Mouse (Mus musculus) intestine, embryonic 15.5 days (tissue): ENCODE measurements around the gene Pls1. TPM values are rescaled to one million over a fixed set of nuclear protein-coding genes. Genes with fewer than 3 reads are reported as not detected.

Source experiments
- ATAC-seq: fragments of 200-750 bp; cut with Nextera tagmentation; 2 replicates; pipeline ENCODE4 v1.8.0; 2017; ENCODE audit warnings: moderate TSS enrichment, moderate library complexity
- H3K27ac ChIP-seq: fragments of 300-500 bp; sonication (generic); 2 replicates; pipeline ENCODE4 v1.5.1; 2015; ENCODE audit warnings: mild to moderate bottlenecking, inconsistent platforms
- H3K27me3 ChIP-seq: fragments of 300-500 bp; sonication (generic); replicated peaks from 2 replicates; pipeline ENCODE4 v1.6.1; 2015; ENCODE audit warnings: inconsistent platforms
- H3K36me3 ChIP-seq: fragments of 300-500 bp; sonication (generic); 2 replicates; pipeline ENCODE4 v1.6.1; 2015; ENCODE audit warnings: inconsistent platforms
- H3K4me1 ChIP-seq: fragments of 300-500 bp; sonication (generic); replicated peaks from 2 replicates; pipeline ENCODE4 v1.6.1; 2015; ENCODE audit warnings: inconsistent platforms
- H3K4me2 ChIP-seq: fragments of 300-500 bp; sonication (generic); replicated peaks from 2 replicates; pipeline ENCODE4 v1.6.1; 2015; ENCODE audit warnings: mild to moderate bottlenecking, inconsistent platforms
- H3K4me3 ChIP-seq: fragments of 300-500 bp; sonication (generic); replicated peaks from 2 replicates; pipeline ENCODE4 v1.5.1; 2015; ENCODE audit warnings: inconsistent platforms
- H3K9ac ChIP-seq: fragments of 300-500 bp; sonication (generic); 2 replicates; pipeline ENCODE4 v1.6.1; 2015; ENCODE audit warnings: inconsistent platforms
- H3K9me3 ChIP-seq: fragments of 300-500 bp; sonication (generic); 2 replicates; pipeline ENCODE4 v1.6.1; 2016; ENCODE audit warnings: inconsistent platforms
- WGBS: fragments of 180-500 bp; shearing (Covaris S2); methylation state at CpG from one replicate; pipeline ENCODE4 v1.1.7; 2015; 5-methylcytosine and 5-hydroxymethylcytosine counted together
- polyA plus RNA-seq: library from polyadenylated mRNA; unstranded; fragments of >200 nt; fragmentation: Nextera tagmentation; extraction: Ambion mirVana; gene quantifications from 2 replicates; pipeline ENCODE4 v1.2.1, GENCODE M21; 2015

Pls1 gene
- polyA plus RNA-seq, 1 experiment from 2014 or later = 90.4 TPM

DNA sequence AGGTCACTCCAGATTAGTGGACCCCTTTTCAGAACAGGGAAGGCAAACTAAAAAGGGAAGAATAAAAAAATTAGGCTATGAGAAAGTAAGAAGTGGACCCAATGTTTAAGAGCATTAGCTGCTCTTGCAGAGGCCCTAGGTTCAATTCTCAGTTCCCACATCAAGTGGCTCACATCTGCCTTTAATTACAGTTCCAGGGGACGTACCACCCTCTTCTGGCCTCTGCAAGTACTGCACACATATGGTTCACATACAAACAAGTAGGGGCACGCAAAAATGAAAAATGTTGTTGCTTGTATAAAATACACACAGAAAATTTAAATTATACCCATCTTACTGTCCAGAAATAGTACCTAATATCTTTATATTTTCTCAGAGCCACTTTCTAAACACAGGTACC, 48.8 kb downstream of the Pls1 start:
- Histone ChIP-seq H3K4me3 (no peak overlapping the region), H3K4me2 (no peak overlapping the region), H3K36me3 (no peaks in the 10 kb centered on the region), H3K27me3 (no peaks in the 10 kb centered on the region), H3K27ac (no peak overlapping the region), H3K9me3 (no peaks in the 10 kb centered on the region), H3K9ac (no peak overlapping the region), H3K4me1 (no peaks in the 10 kb centered on the region)
- WGBS = 88% methylated on average over 2 of the region's 2 CpGs
- no peak for ATAC-seq

DNA sequence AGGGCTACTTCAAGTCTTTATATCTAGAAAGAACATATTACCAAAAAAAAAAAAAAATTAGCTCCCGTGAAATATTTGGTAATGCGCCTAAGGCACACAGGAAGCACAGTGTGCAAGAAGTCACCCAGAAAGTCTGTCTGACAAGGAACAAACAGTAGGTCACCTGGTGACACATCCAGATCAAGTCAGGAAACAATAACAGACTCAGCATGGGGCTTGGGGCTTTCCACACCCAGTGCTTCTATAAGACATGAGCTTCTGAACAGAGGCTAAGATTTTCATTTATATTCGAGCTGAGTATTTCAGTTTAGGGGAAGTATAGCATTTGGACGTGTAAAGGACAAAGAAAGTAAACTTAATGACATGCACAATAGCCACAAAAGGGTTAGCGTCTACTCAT, 49.3 kb downstream of the Pls1 start:
- ATAC-seq = no peak
- Histone ChIP-seq H3K4me2 (0 out of 2 replicates have a peak overlapping the region, but pooled peaks have one; percentile 22), H3K4me1 (no peaks in the 10 kb centered on the region), H3K27ac (peak overlapping the region; percentile 95), H3K27me3 (no peaks in the 10 kb centered on the region), H3K36me3 (no peaks in the 10 kb centered on the region), H3K9ac (0 out of 2 replicates have a peak overlapping the region, but pooled peaks have one; percentile 10), H3K9me3 (no peaks in the 10 kb centered on the region), H3K4me3 (no peak overlapping the region)
- WGBS = 88% methylated on average over 5 of the region's 5 CpGs

DNA sequence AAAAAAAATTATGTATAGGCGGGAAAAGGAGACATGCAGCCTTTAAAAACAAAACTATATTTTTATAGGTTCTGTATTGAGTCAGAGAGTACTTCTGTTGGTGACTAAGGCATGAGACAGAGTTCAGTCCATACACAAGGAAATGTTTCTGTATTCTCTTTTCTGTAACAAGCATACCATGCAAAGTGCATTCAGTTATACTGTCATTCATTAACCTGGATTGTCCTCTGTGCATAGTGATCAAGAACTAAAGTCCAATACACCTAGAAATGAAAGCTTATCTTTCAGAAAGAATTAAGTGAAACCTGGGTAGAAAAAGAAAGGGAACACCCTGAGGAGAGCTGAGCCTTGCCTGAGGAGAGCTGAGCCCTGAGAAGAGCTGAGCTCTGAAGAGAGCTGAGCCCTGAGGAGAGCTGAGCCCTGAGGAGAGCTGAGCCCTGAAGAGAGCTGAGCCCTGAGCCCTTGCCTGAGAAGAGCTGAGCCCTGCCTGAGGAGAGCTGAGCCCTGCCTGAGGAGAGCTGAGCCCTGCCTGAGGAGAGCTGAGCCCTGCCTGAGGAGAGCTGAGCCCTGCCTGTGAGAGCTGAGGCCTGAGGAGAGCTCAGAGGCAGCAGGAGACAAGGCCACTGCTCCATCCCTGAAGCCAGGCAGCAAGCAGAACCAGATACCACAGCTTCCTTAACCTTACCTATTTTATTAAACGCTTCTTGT, 49.9 kb downstream of the Pls1 start:
- Histone ChIP-seq H3K4me3 (no peak overlapping the region), H3K9ac (0 out of 2 replicates have a peak overlapping the region, but pooled peaks have one; percentile 10), H3K4me1 (no peaks in the 10 kb centered on the region), H3K27ac (peak overlapping the region; percentile 95), H3K9me3 (no peaks in the 10 kb centered on the region), H3K27me3 (no peaks in the 10 kb centered on the region), H3K36me3 (no peaks in the 10 kb centered on the region), H3K4me2 (0 out of 2 replicates have a peak overlapping the region, but pooled peaks have one; percentile 22)
- ATAC-seq = peak; percentile 95
- WGBS = 81% methylated on average over 2 of the region's 2 CpGs

DNA sequence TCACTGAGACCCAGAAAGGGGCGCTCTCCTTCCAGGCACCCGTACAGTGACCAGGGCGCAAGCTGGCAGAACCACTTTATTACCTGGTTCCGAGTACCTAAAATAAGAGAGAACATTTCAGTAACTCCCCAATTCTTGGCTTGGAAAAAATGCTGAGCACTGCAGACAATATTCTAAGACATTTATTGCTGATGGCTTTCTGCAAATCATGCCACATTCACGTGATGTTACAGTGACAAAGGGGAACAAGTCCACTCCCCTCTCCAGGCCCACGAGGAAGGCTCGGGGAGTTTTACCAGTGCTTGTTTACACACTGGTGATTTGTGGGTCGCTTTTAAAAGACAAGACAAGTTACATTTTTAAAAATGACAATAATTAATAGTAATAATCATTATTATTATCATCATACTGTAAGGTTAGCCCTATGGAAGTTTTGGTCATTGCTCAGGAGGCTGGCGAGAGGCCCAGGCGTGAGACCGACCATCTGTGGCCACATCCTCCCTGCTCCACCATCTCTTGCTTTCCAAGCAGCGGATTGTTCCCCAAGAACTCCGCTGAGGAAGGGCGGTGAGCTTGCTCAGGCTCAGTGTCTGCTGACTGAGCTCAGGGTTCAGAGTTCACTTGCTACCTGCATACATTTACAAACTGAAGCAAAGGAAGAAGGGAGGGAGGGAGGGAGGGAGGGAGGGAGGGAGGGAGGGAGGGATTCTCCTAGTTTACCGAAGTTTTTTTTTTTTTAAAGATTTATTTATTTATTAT, 50.9 kb downstream of the Pls1 start:
- ATAC-seq = peak; percentile 76
- no peak overlapping the region for H3K4me3 ChIP-seq
- H3K27me3 ChIP-seq = no peaks in the 10 kb centered on the region
- 58% methylated on average over 15 of the region's 15 CpGs for WGBS
- no peaks in the 10 kb centered on the region for H3K9me3 ChIP-seq
- no peak overlapping the region for H3K9ac ChIP-seq
- no peaks in the 10 kb centered on the region for H3K36me3 ChIP-seq
- H3K4me1 ChIP-seq = no peaks in the 10 kb centered on the region
- no peak overlapping the region; the same call in 1 of the 2 replicates for H3K4me2 ChIP-seq
- peak overlapping the region; percentile 58 for H3K27ac ChIP-seq

DNA sequence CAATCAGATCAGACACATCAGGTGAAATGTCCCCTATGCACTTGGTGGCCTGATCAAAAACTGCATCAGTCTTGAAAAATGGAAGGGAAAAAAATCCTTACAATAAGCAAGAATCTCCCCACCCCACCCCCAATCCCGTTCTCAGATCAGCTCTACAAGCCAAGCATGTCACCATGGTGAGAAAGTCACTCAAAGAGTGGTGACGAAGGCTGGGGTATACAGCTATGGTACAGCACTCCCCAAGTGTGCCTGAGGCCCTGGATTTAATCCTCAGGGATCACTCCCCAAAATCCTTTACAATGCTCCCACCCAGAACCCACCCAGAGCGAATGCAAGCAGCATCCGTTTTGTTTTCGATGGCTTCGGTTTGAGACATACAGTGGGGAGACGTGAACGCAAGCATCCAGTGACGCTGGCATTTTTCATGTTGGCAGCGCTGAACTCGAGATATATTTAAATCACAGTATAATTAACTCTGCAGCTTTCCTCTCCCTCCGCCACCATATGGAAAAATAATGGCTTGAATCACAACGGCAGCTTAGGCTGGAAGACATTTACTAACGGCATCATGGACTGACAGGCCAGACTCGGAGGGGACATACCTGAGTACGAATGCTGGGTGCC, 60.1 kb downstream of the Pls1 start:
- no peak overlapping the region for H3K27ac ChIP-seq
- no peaks in the 10 kb centered on the region for H3K36me3 ChIP-seq
- no peak overlapping the region for H3K9ac ChIP-seq
- no peaks in the 10 kb centered on the region for H3K4me1 ChIP-seq
- H3K4me3 ChIP-seq = no peak overlapping the region
- no peaks in the 10 kb centered on the region for H3K9me3 ChIP-seq
- no peaks in the 10 kb centered on the region for H3K27me3 ChIP-seq
- 88% methylated on average over 16 of the region's 16 CpGs for WGBS
- ATAC-seq = no peak
- no peak overlapping the region for H3K4me2 ChIP-seq

DNA sequence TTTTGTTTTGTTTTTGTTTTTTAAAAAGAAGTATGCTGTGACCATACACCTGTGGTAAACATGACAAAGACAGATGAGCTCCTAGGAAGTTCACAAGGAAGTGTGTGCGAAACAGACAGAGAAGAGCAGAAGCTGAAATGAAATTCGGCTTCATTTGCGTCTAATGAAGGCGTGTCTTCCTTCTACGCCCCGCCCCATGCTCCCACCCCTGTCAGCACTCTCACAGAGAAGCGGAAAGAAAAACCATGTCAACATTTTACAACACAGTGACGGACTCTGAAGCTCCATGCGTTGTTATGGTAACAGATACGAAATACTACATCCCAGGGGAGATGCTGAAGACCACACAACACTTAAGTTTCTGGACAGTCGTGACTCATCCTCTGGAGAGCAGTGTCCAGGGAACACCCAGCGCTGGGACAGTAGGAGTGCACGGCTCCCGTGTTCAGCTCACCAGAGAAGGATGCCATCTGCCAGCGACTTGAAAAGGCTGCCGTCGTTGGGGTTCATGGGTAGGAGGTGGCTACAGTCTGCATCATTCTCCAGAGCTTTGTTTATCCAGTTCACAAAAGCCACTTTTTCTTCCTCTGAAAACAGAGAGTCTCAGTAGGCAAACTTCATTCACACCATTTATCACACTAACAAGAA, 61.3 kb downstream of the Pls1 start:
- no peak for ATAC-seq
- Histone ChIP-seq H3K4me3 (no peak overlapping the region), H3K9me3 (no peaks in the 10 kb centered on the region), H3K36me3 (no peaks in the 10 kb centered on the region), H3K27me3 (no peaks in the 10 kb centered on the region), H3K27ac (no peak overlapping the region), H3K4me2 (no peak overlapping the region), H3K9ac (no peak overlapping the region), H3K4me1 (no peaks in the 10 kb centered on the region)
- WGBS = 72% methylated on average over 17 of the region's 17 CpGs

DNA sequence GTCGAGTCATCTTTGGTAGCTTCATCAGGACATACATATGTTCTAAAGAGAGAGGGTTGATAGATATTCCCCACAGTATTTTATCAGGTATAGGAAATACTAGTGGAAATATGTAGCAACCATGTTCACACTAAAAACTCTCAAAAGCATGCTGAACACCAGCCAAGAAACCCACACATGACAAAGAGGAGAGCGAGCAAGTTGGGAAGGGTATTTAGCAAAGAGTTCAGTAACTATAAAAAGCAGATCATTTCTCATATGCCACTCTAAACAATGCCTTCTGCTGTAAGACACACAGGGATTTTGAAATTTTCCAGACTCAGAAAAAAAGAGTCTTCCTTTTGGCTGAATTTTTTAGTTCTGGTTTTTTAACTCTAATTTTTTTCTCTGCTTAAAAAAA, 73.4 kb downstream of the Pls1 start:
- no peaks in the 10 kb centered on the region for H3K27me3 ChIP-seq
- no peaks in the 10 kb centered on the region for H3K36me3 ChIP-seq
- no peaks in the 10 kb centered on the region for H3K4me1 ChIP-seq
- no peak for ATAC-seq
- H3K27ac ChIP-seq = no peak overlapping the region
- H3K9ac ChIP-seq = no peak overlapping the region
- H3K4me2 ChIP-seq = no peak overlapping the region
- H3K4me3 ChIP-seq = no peak overlapping the region
- WGBS = 53% methylated on average over 2 of the region's 2 CpGs
- no peaks in the 10 kb centered on the region for H3K9me3 ChIP-seq

DNA sequence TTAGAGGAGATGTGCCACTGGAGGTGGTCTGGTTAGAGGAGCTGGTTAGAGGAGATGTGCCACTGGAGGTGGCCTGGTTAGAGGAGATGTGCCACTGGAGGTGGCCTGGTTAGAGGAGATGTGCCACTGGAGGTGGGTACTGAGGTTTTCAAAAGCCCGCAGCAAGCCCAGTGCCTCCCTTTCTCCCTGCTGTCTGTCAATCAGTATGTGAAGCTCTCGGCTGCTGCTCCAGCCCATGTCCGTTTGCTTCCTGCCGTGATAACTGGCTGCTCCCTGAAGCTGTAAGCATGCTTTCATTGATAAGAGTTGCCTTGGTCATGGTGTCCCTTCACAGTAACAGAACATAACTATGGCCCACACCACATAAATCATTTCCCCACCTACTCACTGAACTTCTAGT, 81.9 kb downstream of the Pls1 start:
- Histone ChIP-seq H3K27ac (no peak overlapping the region), H3K9me3 (no peaks in the 10 kb centered on the region), H3K9ac (no peak overlapping the region), H3K4me2 (no peak overlapping the region), H3K36me3 (no peaks in the 10 kb centered on the region), H3K4me3 (no peak overlapping the region), H3K27me3 (no peaks in the 10 kb centered on the region), H3K4me1 (no peaks in the 10 kb centered on the region)
- WGBS = 78% methylated on average over 4 of the region's 4 CpGs
- no peak for ATAC-seq

DNA sequence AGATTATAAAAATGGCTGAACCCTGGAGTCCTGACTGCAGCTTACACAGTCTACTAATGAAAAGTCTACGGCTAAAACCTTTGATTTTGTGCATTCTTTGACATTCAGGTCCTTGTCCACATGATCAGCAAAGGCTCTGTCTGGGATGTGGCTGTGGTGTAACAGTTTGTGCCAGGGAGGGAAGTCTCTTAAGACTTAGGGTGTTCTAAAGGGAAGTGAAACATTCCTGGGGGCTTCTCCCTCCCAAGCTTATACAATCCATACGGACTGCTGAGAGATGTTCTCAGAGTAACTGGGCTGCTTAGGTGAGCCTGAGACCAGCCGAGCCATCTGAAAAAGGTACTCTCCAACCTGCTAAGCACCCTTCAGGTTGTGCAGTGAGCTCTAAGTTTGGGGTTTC, 82.9 kb downstream of the Pls1 start:
- Histone ChIP-seq H3K4me2 (no peak overlapping the region), H3K27ac (no peak overlapping the region), H3K9me3 (no peaks in the 10 kb centered on the region), H3K27me3 (no peaks in the 10 kb centered on the region), H3K4me3 (no peak overlapping the region), H3K36me3 (no peaks in the 10 kb centered on the region), H3K4me1 (no peaks in the 10 kb centered on the region), H3K9ac (no peak overlapping the region)
- WGBS = 88% methylated on average over 3 of the region's 3 CpGs
- ATAC-seq = no peak

DNA sequence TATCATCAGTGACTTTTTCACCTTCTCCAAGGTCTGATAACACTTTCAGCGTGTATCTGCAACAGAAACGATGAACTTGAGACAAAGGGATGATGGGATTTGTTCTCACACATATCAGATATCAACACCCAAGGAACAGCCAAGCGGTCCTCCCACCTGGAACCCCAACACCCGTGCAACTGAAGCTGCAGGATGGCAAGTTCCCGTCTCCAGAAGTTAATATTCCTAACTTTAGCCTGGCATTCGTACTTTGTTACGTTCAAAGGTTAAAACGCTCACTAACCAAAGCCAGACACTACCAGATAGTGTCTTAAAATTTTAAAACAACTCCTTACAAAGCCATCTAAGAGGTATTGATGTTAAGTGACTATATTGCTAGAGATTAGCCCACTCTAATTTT, 83.7 kb downstream of the Pls1 start:
- no peaks in the 10 kb centered on the region for H3K9me3 ChIP-seq
- no peaks in the 10 kb centered on the region for H3K4me1 ChIP-seq
- H3K27ac ChIP-seq = no peak overlapping the region
- 94% methylated on average over 8 of the region's 8 CpGs for WGBS
- H3K9ac ChIP-seq = no peak overlapping the region
- ATAC-seq = no peak
- no peaks in the 10 kb centered on the region for H3K36me3 ChIP-seq
- H3K4me3 ChIP-seq = no peak overlapping the region
- H3K4me2 ChIP-seq = no peak overlapping the region
- no peaks in the 10 kb centered on the region for H3K27me3 ChIP-seq

DNA sequence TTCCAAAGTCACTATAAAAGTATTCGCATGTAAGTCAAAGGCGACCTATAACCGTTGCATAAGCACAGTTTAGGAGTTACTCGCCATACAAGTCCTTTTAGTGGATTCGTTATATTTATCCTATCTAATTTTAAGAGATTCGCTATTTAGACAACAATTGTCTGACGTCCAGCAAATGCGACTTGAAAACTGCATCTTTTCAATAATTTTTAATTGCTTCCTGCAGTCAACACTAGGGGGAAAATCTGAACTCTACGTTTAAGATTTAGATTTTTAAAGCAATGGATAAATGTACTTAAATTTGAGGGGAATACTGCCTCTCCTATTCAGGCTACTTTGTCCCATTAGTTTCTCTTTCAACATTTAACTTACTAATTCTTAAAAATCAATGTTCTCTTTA, 94.4 kb downstream of the Pls1 start:
- Histone ChIP-seq H3K36me3 (no peaks in the 10 kb centered on the region), H3K27me3 (no peaks in the 10 kb centered on the region), H3K9me3 (no peaks in the 10 kb centered on the region), H3K4me1 (0 out of 2 replicates have a peak, but pooled peaks cover 5% of the 10 kb centered on the region), H3K4me2 (peak overlapping the region; percentile 89), H3K27ac (no peak overlapping the region), H3K9ac (no peak overlapping the region), H3K4me3 (0 out of 2 replicates have a peak overlapping the region, but pooled peaks have one; percentile 85)
- WGBS = 36% methylated on average over 9 of the region's 9 CpGs
- peak; percentile 6; the same call in 1 of the 2 replicates for ATAC-seq

DNA sequence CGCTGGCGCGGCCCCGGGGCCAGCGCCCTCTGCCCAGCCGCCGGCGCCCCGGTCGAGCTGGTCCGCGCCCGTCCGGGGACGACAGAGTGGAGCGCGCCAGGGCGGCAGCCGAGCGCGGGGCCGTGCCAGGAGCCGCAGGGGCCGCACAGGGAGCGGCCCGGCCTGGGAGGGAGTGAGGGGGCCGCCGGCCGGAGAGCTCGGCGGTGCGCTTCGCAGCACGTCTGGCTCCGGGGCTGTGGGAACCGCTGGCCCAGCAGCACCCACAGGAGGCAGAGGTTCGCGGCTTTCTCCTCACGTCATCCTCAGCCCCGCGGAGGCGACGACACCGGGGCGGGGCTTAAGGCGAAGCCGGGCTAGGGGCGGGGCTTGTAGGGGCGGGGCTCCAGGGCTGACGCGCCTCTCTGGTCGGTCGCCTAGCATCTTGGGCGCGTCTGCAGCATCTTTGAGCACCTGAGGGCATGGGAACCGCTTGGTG, 95.0 kb downstream of the Pls1 start, which contains the start of gene Trpc1:
Gene Trpc1 (minus strand): TSS at position 339 of the 475 bp plus-strand sequence.
- ATAC-seq = peak; percentile 99
- H3K36me3 ChIP-seq = no peaks in the 10 kb centered on the region
- WGBS = under 1% methylated on average over 54 of the region's 56 CpGs
- no peaks in the 10 kb centered on the region for H3K27me3 ChIP-seq
- 0 out of 2 replicates have a peak, but pooled peaks cover 5% of the 10 kb centered on the region for H3K4me1 ChIP-seq
- H3K9ac ChIP-seq = peak within 1 kb of the TSS; percentile 78
- H3K9me3 ChIP-seq = no peaks in the 10 kb centered on the region
- H3K4me3 ChIP-seq = peak within 1 kb of the TSS; percentile 85
- 0 out of 2 replicates have a peak within 1 kb of the TSS, but pooled peaks have one; percentile 25 for H3K27ac ChIP-seq
- H3K4me2 ChIP-seq = peak within 1 kb of the TSS; percentile 89
